Mouse (Mus musculus) activated CD4-positive, CD25-positive, alpha-beta regulatory T cell (primary cell): ENCODE data around the gene Cebpg. TPM values are rescaled to one million over a fixed set of nuclear protein-coding genes. Genes with fewer than 3 reads are reported as not detected.

Source experiments
- polyA plus RNA-seq, 2 experiments: library from polyadenylated mRNA; unstranded; fragments of 100-300 nt; shearing (Covaris generic); gene quantifications; one replicate each; pipeline ENCODE4 v1.2.1; 2017

Gene Cebpg
- 10 to 100 TPM; 39.6 to 44.0 TPM for polyA plus RNA-seq

DNA sequence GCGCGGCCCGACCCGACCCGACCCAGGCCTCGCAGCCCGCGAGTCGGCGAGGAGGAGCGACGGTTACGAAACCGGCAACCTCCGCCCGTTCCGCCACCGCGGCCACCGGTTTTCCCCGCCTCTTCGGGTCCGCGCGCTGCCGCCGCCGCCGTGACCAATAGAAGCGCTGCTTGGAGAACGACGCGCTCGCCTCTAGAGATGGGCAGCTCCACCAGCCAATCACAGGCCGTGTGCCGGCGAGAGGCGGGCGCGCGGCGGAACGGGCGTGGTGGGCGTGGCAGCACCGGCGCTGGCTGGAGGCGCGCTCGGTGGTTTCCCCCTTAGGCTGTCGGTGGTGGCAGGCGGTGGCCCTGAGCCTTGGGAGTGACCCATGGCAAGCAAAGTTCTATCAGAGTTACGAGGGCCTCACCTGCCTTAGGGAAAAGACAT lies at the start of gene Cebpg:
Gene Cebpg, minus strand, starts transcription at position 138 of the 429 bp plus-strand sequence.

Other genes starting within 250 kb of the Cebpg start
- gene Chst8, start 243.9 kb downstream of the Cebpg start, polyA plus RNA-seq = under 1 TPM in 1 of 2 experiments, not detected in 1; 0.48 TPM
- gene Pepd, start 144.2 kb downstream of the Cebpg start, polyA plus RNA-seq = 10 to 100 TPM; 51.2 to 56.7 TPM
- gene Cebpa, start 62.7 kb upstream of the Cebpg start, polyA plus RNA-seq = 1 to 10 TPM; 1.7 to 2.5 TPM
- 1 to 10 TPM in 1 of 2 experiments, under 1 TPM in 1; 0.94 to 2.0 TPM for gene Slc7a10, start 129.8 kb upstream of the Cebpg start, polyA plus RNA-seq
- gene Lrp3, start 158.9 kb upstream of the Cebpg start, polyA plus RNA-seq = under 1 TPM; 0.12 to 0.31 TPM